Mouse (Mus musculus): ENCODE results near the gene Ddx31. TPM values are rescaled to one million over a fixed set of nuclear protein-coding genes. Genes with fewer than 3 reads are reported as not detected.

Ddx31 gene
- polyA plus RNA-seq, 1 experiment from 2014 or later, result 16.2 TPM

GRCm38 (mm10) chr2:28952981-28953380 is 112.8 kb downstream of the Ddx31 start:
- Histone ChIP-seq H3K27ac (no peak overlapping the region), H3K4me2 (no peak overlapping the region), H3K36me3 (no peaks in the 10 kb centered on the region), H3K4me3 (no peak overlapping the region), H3K4me1 (no peaks in the 10 kb centered on the region), H3K9ac (no peak overlapping the region), H3K9me3 (no peaks in the 10 kb centered on the region), H3K27me3 (no peaks in the 10 kb centered on the region)
- WGBS, result 26% methylated on average over 8 of the region's 8 CpGs
- no peak for ATAC-seq (ENCODE audit: borderline replicate concordance, extremely low read depth, low FRiP score, low TSS enrichment)

GRCm38 (mm10) chr2:28954595-28954994 is 114.4 kb downstream of the Ddx31 start:
- WGBS, result 82% methylated on average over 9 of the region's 9 CpGs
- Histone ChIP-seq H3K4me3 (no peak overlapping the region), H3K36me3 (no peaks in the 10 kb centered on the region), H3K27ac (no peak overlapping the region), H3K9ac (no peak overlapping the region), H3K27me3 (no peaks in the 10 kb centered on the region), H3K9me3 (no peaks in the 10 kb centered on the region), H3K4me2 (no peak overlapping the region), H3K4me1 (no peaks in the 10 kb centered on the region)
- no peak for ATAC-seq (ENCODE audit: borderline replicate concordance, extremely low read depth, low FRiP score, low TSS enrichment)

Other genes starting within 250 kb of the Ddx31 start
- gene Gfi1b, start 218.4 kb upstream of the Ddx31 start, polyA plus RNA-seq (2015; fragmentation: Nextera tagmentation; extraction: Ambion mirVana), result 0.49 and 1.0 TPM in 2 replicates
- gene Tsc1, start 199.2 kb upstream of the Ddx31 start, polyA plus RNA-seq (2015; fragmentation: Nextera tagmentation; extraction: Ambion mirVana), result 17.8 and 20.6 TPM in 2 replicates
- 3.5 and 4.0 TPM in 2 replicates for gene Spaca9, start 140.7 kb upstream of the Ddx31 start, polyA plus RNA-seq (2015; fragmentation: Nextera tagmentation; extraction: Ambion mirVana)
- gene Ak8, start 140.2 kb upstream of the Ddx31 start, polyA plus RNA-seq (2015; fragmentation: Nextera tagmentation; extraction: Ambion mirVana), result 1.7 and 1.9 TPM in 2 replicates
- 14.5 and 14.9 TPM in 2 replicates for gene Gtf3c4, start within 50 bp of the Ddx31 start, polyA plus RNA-seq (2015; fragmentation: Nextera tagmentation; extraction: Ambion mirVana)
- gene Barhl1, start 76.3 kb downstream of the Ddx31 start, polyA plus RNA-seq (2015; fragmentation: Nextera tagmentation; extraction: Ambion mirVana), result not detected in 2 replicates
- gene Cfap77, start 214.7 kb downstream of the Ddx31 start, polyA plus RNA-seq (2015; fragmentation: Nextera tagmentation; extraction: Ambion mirVana), result 0.33 and 0.57 TPM in 2 replicates
- gene Ttf1, start 219.9 kb downstream of the Ddx31 start, polyA plus RNA-seq (2015; fragmentation: Nextera tagmentation; extraction: Ambion mirVana), result 9.0 and 11.3 TPM in 2 replicates

All from lung, embryonic 15.5 days (tissue).